Mouse (Mus musculus): ENCODE results near the gene Tomm40. TPM values are rescaled to one million over a fixed set of nuclear protein-coding genes. Genes with fewer than 3 reads are reported as not detected.

Gene Tomm40
- total RNA-seq (2022) = 100 to 1,000 TPM; 109 to 112 (median 111) TPM

GRCm38 (mm10) chr7:19715239-19716054, at the start of gene Tomm40:
Gene Tomm40 (minus strand): TSS chr7:19715438.
- DNase-seq (ENCODE audit: low spot score in 2 of 2) = peak; percentile 97 to 100

DNA sequence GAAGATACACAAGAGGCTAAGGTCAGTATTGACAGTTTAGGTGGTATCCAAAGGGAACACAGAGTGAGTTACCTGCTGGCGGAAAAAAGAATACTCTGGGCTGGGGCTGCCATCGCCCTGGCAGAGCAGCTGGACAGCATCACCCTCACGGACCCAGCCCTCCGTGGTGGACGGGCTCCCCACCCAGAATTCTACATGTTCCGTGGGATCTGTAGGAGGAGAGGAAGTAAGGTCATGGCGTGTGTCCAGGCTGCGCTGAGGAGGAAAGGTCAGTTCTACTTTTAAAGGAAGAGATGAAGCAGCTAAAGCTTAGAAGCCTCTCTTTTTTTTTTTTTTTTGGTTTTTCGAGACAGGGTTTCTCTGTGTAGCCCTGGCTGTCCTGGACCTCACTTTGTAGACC, 49.3 kb upstream of the Tomm40 start:
- no peak for DNase-seq (ENCODE audit: low spot score in 2 of 2)

DNA sequence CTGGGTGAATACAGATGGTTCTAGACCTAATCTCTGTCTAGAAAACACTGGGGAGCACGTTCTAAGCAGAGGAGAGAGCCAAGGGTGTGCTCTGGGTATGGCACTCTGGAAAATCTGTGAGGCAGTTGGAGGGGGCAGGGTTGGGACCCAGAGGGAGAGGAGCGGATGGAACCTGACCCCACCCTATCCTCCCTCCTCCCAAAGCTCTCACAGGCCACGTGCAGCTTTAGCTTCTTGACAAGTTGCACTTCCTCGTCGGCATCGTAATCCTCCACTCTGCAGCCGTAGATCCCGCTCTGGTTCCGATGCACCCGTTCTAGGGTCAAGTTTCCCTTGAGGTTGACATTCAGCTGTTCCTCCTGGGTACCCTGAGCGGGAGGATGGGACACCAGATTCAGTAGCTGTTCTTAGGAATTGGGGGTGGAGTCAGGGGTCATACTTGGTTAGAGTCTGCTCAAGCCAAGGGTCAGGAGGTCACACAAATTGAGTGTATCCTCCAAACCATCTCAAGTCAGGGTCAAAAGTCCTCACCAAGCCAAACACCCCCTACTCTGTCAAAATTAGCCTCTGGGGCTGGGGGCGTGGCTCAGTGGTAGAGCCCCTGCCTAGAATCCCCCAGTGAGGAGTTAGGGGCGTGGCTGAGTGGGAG, 48.7 kb upstream of the Tomm40 start:
- no peak for DNase-seq (ENCODE audit: low spot score in 2 of 2)

GRCm38 (mm10) chr7:19762283-19762682, 47.0 kb upstream of the Tomm40 start:
- no peak for DNase-seq (ENCODE audit: low spot score in 2 of 2)

DNA sequence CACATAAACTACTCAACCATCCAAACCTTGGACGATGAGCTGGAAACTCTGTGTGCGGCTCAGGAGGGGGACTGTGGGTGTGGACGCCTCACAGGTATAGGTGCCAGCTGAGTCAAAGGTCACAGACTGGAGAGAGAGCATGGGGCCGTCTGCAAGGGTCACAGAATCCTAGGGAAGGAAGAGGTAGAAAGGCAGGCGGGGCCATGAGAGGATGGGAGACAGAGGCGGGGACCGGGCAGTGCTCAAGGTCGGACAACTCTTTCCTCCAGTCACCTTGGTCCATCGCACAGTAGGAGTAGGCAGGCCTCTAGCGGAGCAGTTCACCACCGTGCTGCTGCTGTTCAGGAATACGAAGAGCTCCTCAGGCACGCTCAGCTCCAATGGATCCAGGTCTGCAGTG, 44.8 kb upstream of the Tomm40 start:
- no peak for DNase-seq (ENCODE audit: low spot score in 2 of 2)

- no peak for DNase-seq (ENCODE audit: low spot score in 2 of 2)
Measured at GRCm38 (mm10) chr7:19758623-19759022, 43.4 kb upstream of the Tomm40 start.

DNA sequence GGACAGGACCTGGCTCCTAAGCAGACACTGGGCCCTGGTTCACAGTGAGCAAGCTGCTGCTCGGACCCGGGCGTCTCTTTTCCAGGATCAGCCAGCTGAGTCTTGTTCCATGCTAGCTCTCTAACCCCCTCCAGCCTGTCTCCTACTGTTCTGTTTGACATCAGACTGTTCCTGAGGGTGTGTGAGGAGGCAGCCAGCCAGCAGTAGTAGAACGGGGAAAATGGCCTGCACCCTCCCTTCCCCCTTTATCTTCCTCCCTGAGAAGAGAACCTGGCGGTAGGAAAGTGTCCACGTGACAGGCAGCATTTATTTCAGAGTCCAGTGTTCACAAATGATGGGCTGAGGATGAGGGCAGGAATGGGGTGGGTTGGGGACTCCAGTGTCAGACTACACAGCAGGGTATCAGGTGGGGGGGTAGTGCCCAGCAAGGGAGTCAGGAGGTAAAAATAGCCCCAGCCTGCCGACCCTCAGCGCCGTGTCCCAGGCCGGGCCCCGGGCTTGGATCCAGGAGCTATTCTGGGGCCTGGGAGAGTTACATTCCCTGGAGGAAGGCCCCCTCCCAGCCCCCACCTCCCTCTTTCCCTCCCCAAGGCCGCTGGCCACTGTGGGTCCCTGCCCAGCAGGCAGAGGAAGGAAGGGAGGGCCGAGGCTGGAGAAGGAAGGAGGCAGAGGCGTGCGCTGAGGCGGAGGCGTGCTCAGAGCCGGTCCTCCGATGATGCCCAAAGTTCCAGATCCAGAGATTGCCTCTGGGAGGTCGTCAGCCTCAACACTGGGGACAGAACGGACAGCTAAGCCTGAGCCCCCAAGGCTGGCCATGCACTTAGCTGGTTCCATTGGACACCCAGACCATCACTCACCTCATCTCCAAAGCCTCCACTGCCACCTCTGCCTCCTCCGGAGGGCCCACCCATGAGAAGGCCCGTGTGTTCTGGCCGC, 40.9 kb upstream of the Tomm40 start:
- no peak for DNase-seq (ENCODE audit: low spot score in 2 of 2)

- no peak for DNase-seq (ENCODE audit: low spot score in 2 of 2)
Measured at GRCm38 (mm10) chr7:19755008-19755407, 39.8 kb upstream of the Tomm40 start.

- DNase-seq (ENCODE audit: low spot score in 2 of 2) = no peak
Measured at GRCm38 (mm10) chr7:19754065-19754464, 38.8 kb upstream of the Tomm40 start.

DNA sequence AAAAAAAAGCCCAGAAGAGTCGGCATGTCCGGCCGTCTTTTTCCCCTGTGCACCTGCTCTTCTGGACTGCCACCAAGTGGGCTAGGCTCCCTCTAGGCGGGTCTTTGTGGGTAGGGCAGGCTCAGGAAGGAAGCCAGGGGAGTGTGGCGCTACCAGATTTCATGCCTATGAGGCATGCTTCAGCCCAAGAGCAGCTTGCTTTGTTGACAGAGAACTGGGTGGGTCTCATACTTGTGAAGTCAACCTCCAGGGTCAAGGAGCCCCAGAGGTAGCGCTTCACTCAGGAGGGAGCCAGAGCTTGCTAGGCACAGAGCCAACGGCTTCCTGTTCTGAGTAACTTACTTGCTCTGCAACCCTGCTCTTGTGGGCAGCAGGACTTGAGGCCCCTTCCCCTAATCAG, 38.3 kb upstream of the Tomm40 start:
- no peak for DNase-seq (ENCODE audit: low spot score in 2 of 2)

GRCm38 (mm10) chr7:19752652-19753051, 37.4 kb upstream of the Tomm40 start:
- no peak for DNase-seq (ENCODE audit: low spot score in 2 of 2)

- no peak for DNase-seq (ENCODE audit: low spot score in 2 of 2)
Measured at GRCm38 (mm10) chr7:19751070-19751383, 35.8 kb upstream of the Tomm40 start.

GRCm38 (mm10) chr7:19750217-19751069, 35.2 kb upstream of the Tomm40 start, which contains the start of gene Nectin2:
Gene Nectin2 (minus strand): TSS chr7:19750483.
- DNase-seq (ENCODE audit: low spot score in 2 of 2) = peak; percentile 50 to 64

- DNase-seq (ENCODE audit: low spot score in 2 of 2) = peak; percentile 69 to 93
Measured at GRCm38 (mm10) chr7:19749389-19750216, 34.4 kb upstream of the Tomm40 start.

DNA sequence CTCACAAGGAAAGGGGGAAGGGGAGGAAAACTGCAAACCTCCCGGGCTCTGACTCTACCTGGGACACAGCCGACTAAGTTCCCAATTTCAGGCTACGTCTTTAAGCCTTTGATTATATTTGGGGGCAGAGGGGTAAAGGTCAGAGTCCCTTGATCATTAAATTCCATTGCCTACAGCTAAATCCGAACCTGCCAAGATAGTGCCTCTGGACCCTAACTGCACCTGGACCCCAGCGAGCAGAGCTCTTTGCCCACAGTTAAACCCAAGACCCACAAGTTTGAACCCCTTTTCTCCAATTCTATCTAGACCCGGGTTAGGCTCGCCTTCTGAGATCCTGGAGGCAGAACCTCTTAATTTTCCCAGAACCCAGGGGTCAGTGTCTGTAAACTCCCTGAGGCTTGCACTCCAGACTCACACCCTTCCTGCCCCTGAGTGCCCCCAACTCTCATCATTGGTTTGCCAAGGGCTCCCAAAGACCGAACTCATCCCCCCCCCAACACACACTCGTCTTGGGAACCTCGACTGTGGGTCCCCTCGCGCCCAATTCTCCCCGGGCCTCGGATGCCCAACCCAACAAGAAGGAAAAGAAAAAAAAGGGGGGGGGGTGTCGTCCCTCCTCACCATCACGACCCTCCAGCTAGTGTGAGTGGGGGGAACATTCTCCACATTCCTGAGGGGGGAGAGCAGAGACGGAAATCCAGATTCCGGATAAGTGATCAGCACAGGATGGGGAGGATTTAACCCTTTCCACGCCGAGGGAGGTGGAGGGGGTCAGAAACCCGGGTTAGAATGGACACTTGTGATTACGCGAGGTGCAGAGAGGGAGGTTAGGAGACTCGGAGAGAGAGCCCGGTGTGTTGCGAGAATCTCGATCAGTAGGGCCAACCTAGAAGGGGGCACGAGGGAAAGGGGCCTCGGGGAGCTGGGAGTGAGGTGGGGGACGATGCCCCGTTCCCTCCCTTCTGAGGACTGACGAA, 33.3 kb upstream of the Tomm40 start:
- DNase-seq (ENCODE audit: low spot score in 2 of 2) = no peak

DNA sequence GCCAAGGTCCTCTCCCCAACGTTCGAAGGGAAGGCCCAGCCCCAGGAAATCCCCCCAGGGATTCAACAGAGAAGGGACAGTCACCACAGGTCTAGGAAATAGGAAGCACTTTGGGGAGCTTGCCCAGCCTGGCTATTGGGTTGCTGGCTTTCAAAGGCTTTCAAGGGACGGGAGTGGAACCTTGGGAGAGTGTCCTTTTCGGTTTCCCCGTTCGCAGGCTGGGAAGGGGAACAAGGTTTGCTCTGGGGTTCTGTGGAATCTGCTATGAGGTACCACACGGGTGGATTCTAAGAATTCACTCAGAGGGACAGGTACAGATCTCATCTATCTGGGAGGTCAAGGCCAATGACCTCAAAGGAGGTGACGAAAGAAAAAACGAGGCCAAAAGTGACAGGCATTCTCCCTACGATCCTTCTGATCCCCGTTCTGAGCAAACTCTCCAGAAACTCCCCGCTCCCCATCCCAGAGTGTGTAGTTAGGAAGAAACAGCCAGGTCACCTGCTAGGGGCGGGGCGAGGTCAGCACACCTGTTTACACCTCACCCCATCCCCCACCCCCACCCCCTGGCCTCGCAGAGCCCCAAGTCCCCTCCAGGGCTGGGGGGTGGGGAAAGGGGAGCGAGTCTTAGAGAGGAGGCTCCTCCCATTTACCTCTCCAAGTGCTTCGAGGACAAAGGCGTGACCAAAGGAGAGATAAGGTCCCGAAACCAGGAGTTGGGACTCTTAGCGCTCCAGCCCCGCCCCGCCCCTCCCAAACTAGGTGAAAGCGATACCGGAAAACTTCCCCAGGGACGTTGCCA, 32.4 kb upstream of the Tomm40 start:
- no peak for DNase-seq (ENCODE audit: low spot score in 2 of 2)

- DNase-seq (ENCODE audit: low spot score in 2 of 2) = no peak
Measured at GRCm38 (mm10) chr7:19746426-19747201, 31.4 kb upstream of the Tomm40 start.

Data from left cerebral cortex, adult 8-10 months (tissue).